Mouse (Mus musculus): ENCODE data around the gene Cdk11b. TPM values are rescaled to one million over a fixed set of nuclear protein-coding genes. Genes with fewer than 3 reads are reported as not detected.

The Cdk11b gene
- total and polyA plus RNA-seq, 3 experiments = 15.6 to 82.0 (median 26.6) TPM

GRCm38 (mm10) chr4:155668689-155669597 is 44.3 kb downstream of the Cdk11b start, which contains the start of gene Mib2:
Mib2 (minus strand) TSS chr4:155669198.
- in situ Hi-C loops (cut with MboI; ENCODE audit: low pct_ligation_motif_present, low pct_unique_long_range_greater_than_20kb, low sequenced_read_pairs) (no loop called here), dilution Hi-C loops (cut with MboI; ENCODE audit: extremely low pct_ligation_motif_present, extremely low pct_unique_long_range_greater_than_20kb, low sequenced_read_pairs) (no loop called here)
- H3K27ac ChIP-seq (ENCODE audit: insufficient read depth, low read depth) = peak within 1 kb of the TSS; percentile 42; the same call in 1 of the 2 replicates
- peaks cover 3 to 25% of the 10 kb centered on the region in 2 experiments for H3K4me1 ChIP-seq (ENCODE audit: control insufficient read depth in 1 of 2, insufficient read depth in 2 of 2)
- TF ChIP-seq NRF1 (IDR thresholded peaks at IDR 0.05; ENCODE audit: low read depth, low read length) (peak; percentile 87), SMC3 (IDR thresholded peaks at IDR 0.05; ENCODE audit: low read depth, low read length) (no peak), USF1 (IDR thresholded peaks at IDR 0.05; ENCODE audit: low read depth, low read length) (peak; percentile 34; the same call in 1 of the 2 replicates), POLR2A (IDR thresholded peaks at IDR 0.05; ENCODE audit: low read depth, low read length) (peak; percentile 51; the same call in 1 of the 2 replicates), HCFC1 (IDR thresholded peaks at IDR 0.05; ENCODE audit: low read depth, low read length) (peak; percentile 93), MEF2A (IDR thresholded peaks at IDR 0.05; ENCODE audit: borderline replicate concordance, low read depth, low read length) (no peak; the same call in 1 of the 2 replicates), ETS1 (conservative IDR thresholded peaks at IDR 0.05; ENCODE audit: low read depth, low read length) (peak; percentile 32; the same call in 1 of the 2 replicates), NELFE (IDR thresholded peaks at IDR 0.05; ENCODE audit: low read depth, low read length) (no peak), JUN (IDR thresholded peaks at IDR 0.05; ENCODE audit: insufficient read depth, low read depth, low read length) (peak; percentile 33; the same call in 1 of the 2 replicates), ZC3H11A (IDR thresholded peaks at IDR 0.05; ENCODE audit: low read depth, low read length) (no peak), ELF1 (IDR thresholded peaks at IDR 0.05; ENCODE audit: low read depth, low read length) (peak; percentile 100), MAX (IDR thresholded peaks at IDR 0.05; ENCODE audit: low read length) (no peak), TCF12 (IDR thresholded peaks at IDR 0.05; ENCODE audit: low read depth, low read length) (peak; percentile 27; the same call in 1 of the 2 replicates), GABPA (IDR thresholded peaks at IDR 0.05; ENCODE audit: insufficient replicate concordance, low read depth, low read length) (no peak), POLR2AphosphoS2 (IDR thresholded peaks at IDR 0.05; ENCODE audit: low read depth, low read length) (no peak), CHD2 (IDR thresholded peaks at IDR 0.05; ENCODE audit: low read length) (peak; percentile 66; the same call in 1 of the 2 replicates), SIN3A (IDR thresholded peaks at IDR 0.05; ENCODE audit: low read length) (peak; percentile 98), BHLHE40 (IDR thresholded peaks at IDR 0.05; ENCODE audit: low read depth, low read length) (peak; percentile 46; the same call in 1 of the 2 replicates), CTCF (conservative IDR thresholded peaks at IDR 0.05 in 1 of 2, IDR thresholded peaks at IDR 0.05 in 1 of 2; ENCODE audit: low read depth in 2 of 2, low read length in 2 of 2) (no peak), MXI1 (IDR thresholded peaks at IDR 0.05; ENCODE audit: low read depth, low read length) (peak; percentile 97), MYC (IDR thresholded peaks at IDR 0.05; ENCODE audit: low read depth, low read length) (no peak), IRF4 (IDR thresholded peaks at IDR 0.05; ENCODE audit: low read depth, low read length) (peak; percentile 85), MAZ (IDR thresholded peaks at IDR 0.05; ENCODE audit: low read depth, low read length) (0 out of 2 replicates have a peak, but pooled peaks have one; percentile 31), KAT2A (IDR thresholded peaks at IDR 0.05; ENCODE audit: insufficient replicate concordance, low read length) (peak; percentile 85; the same call in 1 of the 2 replicates)
- peak within 1 kb of the TSS; percentile 67 for H3K9ac ChIP-seq (ENCODE audit: insufficient read depth, low read depth)
- DNase-seq (ENCODE audit: extremely low read depth) = peak; percentile 95
- no peaks in the 10 kb centered on the region for H3K27me3 ChIP-seq (replicated peaks)
- H3K4me3 ChIP-seq (replicated peaks in 1 of 3; ENCODE audit: low read depth in 2 of 3, low read length in 2 of 3, poor library complexity in 1 of 3) = peak within 1 kb of the TSS; percentile 85 to 94 (median 93)
- H3K9me3 ChIP-seq (replicated peaks; ENCODE audit: low read length) = no peaks in the 10 kb centered on the region
- peaks cover 23 to 34% of the 10 kb centered on the region in 2 experiments for H3K36me3 ChIP-seq (replicated peaks in 1 of 2; ENCODE audit: control insufficient read depth in 1 of 2, insufficient read depth in 1 of 2, low read length in 1 of 2)
- no peaks in the 10 kb centered on the region for H3K79me2 ChIP-seq (replicated peaks; ENCODE audit: control insufficient read depth, extremely low read depth, insufficient read depth, poor library complexity, severe bottlenecking)
- peak within 1 kb of the TSS; percentile 97 for H3K4me2 ChIP-seq (ENCODE audit: insufficient read depth, low read depth, poor library complexity, severe bottlenecking)

Measured in CH12.LX (cell line).